Mouse (Mus musculus) forebrain, embryonic 16.5 days (tissue): ENCODE data around the gene Tha1. TPM values are rescaled to one million over a fixed set of nuclear protein-coding genes. Genes with fewer than 3 reads are reported as not detected.

ENCODE experiments used
- ATAC-seq: fragments of 200-750 bp; cut with Nextera tagmentation; 2 replicates; pipeline ENCODE4 v1.8.0; 2017; ENCODE audit warnings: mild to moderate bottlenecking, moderate library complexity
- H3K27ac ChIP-seq: fragments of 300-500 bp; sonication (generic); 2 replicates; pipeline ENCODE4 v1.5.1; 2014; ENCODE audit warnings: low read length, control low read depth
- H3K27me3 ChIP-seq: fragments of 300-500 bp; sonication (generic); replicated peaks from 2 replicates; pipeline ENCODE4 v1.6.1; 2014; ENCODE audit warnings: low read length; ENCODE audit not compliant: control insufficient read depth, insufficient read depth
- H3K36me3 ChIP-seq: fragments of 300-500 bp; sonication (generic); 2 replicates; pipeline ENCODE4 v1.6.1; 2014; ENCODE audit not compliant: control insufficient read depth, insufficient read depth
- H3K4me1 ChIP-seq: fragments of 300-500 bp; sonication (generic); replicated peaks from 2 replicates; pipeline ENCODE4 v1.6.1; 2014; ENCODE audit warnings: low read length; ENCODE audit not compliant: control insufficient read depth, insufficient read depth
- H3K4me2 ChIP-seq: fragments of 300-500 bp; sonication (generic); 2 replicates; pipeline ENCODE4 v1.6.1; 2014; ENCODE audit warnings: mild to moderate bottlenecking, low read length, control low read depth
- H3K4me3 ChIP-seq: fragments of 300-500 bp; sonication (generic); replicated peaks from 2 replicates; pipeline ENCODE4 v1.5.1; 2014; ENCODE audit warnings: mild to moderate bottlenecking, low read length, control low read depth
- H3K9ac ChIP-seq: fragments of 300-500 bp; sonication (generic); replicated peaks from 2 replicates; pipeline ENCODE4 v1.6.1; 2014; ENCODE audit warnings: low read depth, low read length, control low read depth
- H3K9me3 ChIP-seq: fragments of 300-500 bp; sonication (generic); 2 replicates; pipeline ENCODE4 v1.6.1; 2016; ENCODE audit warnings: low read length; ENCODE audit not compliant: control insufficient read depth
- WGBS: fragments of 180-500 bp; shearing (Covaris S2); extraction: QIAGEN DNeasy Blood & Tissue Kit; methylation state at CpG from one replicate; pipeline ENCODE4 v1.1.7; 2014; 5-methylcytosine and 5-hydroxymethylcytosine counted together
- polyA plus RNA-seq: library from polyadenylated mRNA; unstranded; fragments of >200 nt; fragmentation: Nextera tagmentation; extraction: Ambion mirVana; gene quantifications from 2 replicates; pipeline ENCODE4 v1.2.1, GENCODE M21; 2015

Tha1 gene
- polyA plus RNA-seq, 1 experiment from 2014 or later = 5.4 TPM

DNA sequence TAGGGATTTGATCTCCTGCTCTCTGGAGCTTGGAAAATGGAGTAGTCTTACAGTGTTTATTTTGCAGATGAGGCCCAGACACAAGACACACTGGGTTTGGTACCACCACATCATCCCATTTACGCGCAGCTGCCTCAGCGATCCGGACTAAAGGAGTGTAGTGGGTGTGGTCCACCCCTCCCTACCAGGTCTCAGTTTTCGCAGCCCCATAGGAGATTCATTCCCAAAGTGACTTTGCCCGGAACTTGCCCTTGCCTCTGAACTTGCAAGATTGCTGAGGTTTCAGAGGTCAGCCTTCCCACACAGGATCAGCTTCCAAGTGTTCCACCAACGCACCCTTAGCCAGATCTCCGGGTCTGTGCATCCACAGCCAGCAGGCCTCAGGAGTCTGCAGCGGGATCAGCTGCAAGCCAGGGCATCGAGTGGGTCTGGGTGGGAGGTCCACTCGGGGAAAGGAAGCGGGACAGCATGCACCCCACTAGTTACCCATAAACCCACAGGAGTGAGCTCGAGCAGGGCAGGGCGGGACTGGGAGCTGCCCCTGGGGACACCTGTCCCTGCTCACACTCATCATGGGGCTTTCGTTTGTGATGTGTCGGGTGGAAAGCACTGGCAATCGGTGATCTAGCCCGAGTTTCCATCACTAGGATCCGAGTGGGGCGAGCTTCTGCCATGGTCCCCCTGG is 15.0 kb upstream of the Tha1 start:
- Histone ChIP-seq H3K4me1 (peaks cover 22% of the 10 kb centered on the region), H3K4me3 (no peak overlapping the region; the same call in 1 of the 2 replicates), H3K9me3 (no peaks in the 10 kb centered on the region), H3K36me3 (no peaks in the 10 kb centered on the region), H3K27ac (no peak overlapping the region), H3K4me2 (peak overlapping the region; percentile 40; the same call in 1 of the 2 replicates), H3K9ac (0 out of 2 replicates have a peak overlapping the region, but pooled peaks have one; percentile 20), H3K27me3 (peaks cover 22% of the 10 kb centered on the region)
- WGBS = 16% methylated on average over 20 of the region's 20 CpGs
- no peak for ATAC-seq

DNA sequence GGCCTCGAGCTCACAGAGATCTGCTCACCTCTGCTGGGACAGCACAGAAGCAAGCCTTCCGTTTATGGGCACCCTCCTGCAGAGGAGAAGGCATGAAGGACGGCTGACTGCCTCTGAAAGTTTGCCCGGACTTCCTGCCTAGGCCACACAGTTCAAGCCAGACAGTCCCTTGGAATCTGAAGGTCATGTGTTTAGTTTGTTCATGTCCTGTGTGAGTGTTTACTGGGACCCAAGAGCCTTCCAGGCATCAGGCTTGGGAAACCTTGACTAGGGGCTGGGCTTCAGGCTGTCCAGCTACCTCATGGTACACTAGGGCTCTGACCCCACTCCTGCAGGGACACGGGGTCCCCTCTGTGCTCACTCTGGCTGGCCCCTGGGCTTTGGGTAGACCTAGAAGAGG is 12.7 kb upstream of the Tha1 start:
- Histone ChIP-seq H3K36me3 (no peaks in the 10 kb centered on the region), H3K27me3 (peaks cover 16% of the 10 kb centered on the region), H3K9me3 (no peaks in the 10 kb centered on the region), H3K4me1 (peaks cover 28% of the 10 kb centered on the region), H3K4me3 (no peak overlapping the region), H3K9ac (no peak overlapping the region), H3K4me2 (no peak overlapping the region), H3K27ac (no peak overlapping the region)
- 56% methylated on average over 5 of the region's 5 CpGs for WGBS
- ATAC-seq = no peak

DNA sequence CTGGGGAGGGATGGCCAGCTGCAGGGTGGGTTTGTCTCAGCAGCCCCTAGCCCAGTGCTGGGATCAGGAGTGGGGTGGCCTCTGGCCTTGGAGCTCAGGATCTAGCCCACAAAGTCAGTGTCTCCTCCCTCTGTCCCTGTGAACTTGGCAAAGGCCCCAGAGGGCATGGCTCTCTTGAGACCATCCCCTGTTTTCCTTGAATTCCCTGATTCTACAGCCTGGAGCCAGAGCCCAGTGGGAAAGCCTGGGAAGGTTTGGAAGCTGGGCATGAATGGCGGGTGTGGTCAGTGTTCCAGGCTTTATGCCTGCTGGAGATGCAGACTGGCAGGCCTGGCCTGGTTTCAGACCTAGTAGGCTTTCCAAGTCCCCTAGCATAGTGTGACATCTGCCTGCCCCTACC is 8.9 kb upstream of the Tha1 start:
- Histone ChIP-seq H3K4me1 (peaks cover 21% of the 10 kb centered on the region), H3K27me3 (0 out of 2 replicates have a peak, but pooled peaks cover 4% of the 10 kb centered on the region), H3K4me3 (no peak overlapping the region), H3K9me3 (no peaks in the 10 kb centered on the region), H3K4me2 (no peak overlapping the region), H3K36me3 (no peaks in the 10 kb centered on the region), H3K9ac (no peak overlapping the region), H3K27ac (no peak overlapping the region)
- no peak for ATAC-seq
- 73% methylated on average over 1 of the region's 1 CpGs for WGBS

DNA sequence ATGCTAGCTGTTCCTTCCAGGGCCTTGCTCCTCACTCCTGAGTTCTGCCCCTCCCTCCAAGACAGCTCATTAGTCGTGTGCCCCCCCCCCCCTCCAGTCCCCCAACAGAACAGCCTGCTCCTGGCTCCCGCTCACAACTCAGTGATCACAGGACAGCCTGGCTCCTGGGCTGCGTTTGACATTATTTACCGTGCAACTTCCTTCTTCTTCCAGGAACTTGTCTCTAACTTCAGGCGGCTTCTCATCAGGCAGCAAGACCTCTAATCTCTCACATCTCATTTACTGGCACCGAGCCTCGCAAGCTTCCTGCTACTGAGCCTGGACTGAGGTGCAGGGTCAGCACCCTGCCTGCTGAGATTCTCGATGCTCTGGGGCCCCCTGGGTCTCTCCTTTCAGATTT is 8.5 kb upstream of the Tha1 start:
- H3K9me3 ChIP-seq = no peaks in the 10 kb centered on the region
- no peak overlapping the region for H3K4me3 ChIP-seq
- no peak overlapping the region for H3K9ac ChIP-seq
- 18% methylated on average over 8 of the region's 8 CpGs for WGBS
- H3K27me3 ChIP-seq = 0 out of 2 replicates have a peak, but pooled peaks cover 4% of the 10 kb centered on the region
- no peaks in the 10 kb centered on the region for H3K36me3 ChIP-seq
- peaks cover 21% of the 10 kb centered on the region for H3K4me1 ChIP-seq
- no peak overlapping the region for H3K4me2 ChIP-seq
- H3K27ac ChIP-seq = no peak overlapping the region
- ATAC-seq = no peak

DNA sequence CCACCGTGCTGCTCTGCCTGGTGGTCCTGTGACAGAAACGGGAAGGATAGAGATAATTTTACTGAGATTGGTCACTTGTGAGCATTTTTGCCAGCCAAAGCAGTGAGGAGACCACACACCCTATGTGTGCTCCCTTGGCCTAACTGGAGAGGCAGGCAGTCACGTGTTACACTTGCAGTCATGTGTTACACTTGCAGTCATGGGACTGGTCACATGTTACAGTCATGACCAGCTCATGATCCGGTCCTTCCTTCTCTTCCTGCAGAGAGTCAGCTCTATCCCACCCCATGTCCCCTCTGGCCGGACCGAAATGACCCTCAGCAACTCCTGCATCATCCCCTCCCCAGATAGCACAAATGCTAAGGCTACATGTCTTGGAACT is 7.7 kb upstream of the Tha1 start:
- no peak for ATAC-seq
- Histone ChIP-seq H3K9ac (no peak overlapping the region), H3K4me1 (peaks cover 21% of the 10 kb centered on the region), H3K27ac (no peak overlapping the region), H3K27me3 (0 out of 2 replicates have a peak, but pooled peaks cover 2% of the 10 kb centered on the region), H3K36me3 (no peaks in the 10 kb centered on the region), H3K4me3 (no peak overlapping the region), H3K4me2 (no peak overlapping the region), H3K9me3 (no peaks in the 10 kb centered on the region)
- 83% methylated on average over 6 of the region's 6 CpGs for WGBS

DNA sequence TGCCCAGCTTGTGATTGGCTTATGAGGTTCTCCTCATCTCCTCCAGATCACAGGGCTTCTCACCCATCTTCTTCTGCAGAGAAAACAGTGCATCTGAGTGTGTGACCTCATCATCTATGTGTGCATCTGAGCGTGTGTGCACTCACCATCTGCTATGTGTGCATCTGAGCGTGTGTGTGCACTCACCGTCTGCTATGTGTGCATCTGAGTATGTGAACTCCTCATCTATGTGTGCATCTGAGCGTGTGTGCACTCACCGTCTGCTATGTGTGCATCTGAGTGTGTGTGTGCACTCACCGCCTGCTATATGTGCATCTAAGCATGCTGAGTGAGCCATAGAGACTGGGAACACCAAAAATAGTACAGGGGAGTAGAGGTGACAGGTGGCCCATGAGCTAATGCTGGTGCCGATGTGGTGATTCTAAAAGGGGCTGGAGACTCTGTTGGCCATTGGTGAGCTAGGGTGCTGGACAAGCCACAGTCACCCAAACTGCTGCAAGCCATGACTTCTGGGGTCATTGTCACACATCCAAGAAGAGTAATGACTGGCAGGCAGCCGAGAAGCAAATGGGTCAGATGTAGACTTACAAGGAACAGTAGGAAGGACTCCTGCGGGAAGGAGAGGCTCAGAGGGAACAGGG is 7.2 kb upstream of the Tha1 start:
- 89% methylated on average over 9 of the region's 9 CpGs for WGBS
- H3K27ac ChIP-seq = no peak overlapping the region
- no peak for ATAC-seq

DNA sequence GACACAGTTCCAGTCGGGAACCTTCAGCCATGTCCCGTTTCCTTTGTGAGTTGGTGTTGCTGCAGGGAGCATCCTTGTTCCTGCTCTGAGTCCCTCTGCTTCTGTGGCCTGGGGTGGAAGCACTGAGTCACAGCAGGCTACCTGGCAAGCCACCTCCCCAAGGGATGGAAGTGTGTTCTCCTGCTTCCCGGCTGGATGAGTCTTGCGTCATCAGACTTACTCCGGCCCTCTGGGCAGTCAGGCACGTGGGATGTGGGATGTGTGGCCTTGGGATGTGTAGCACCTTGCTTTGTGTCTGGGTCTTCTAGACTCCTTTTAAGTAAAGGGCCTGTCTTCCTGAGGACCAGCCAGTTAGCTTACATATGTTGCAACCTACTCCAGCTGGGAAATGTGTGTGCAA is 6.4 kb upstream of the Tha1 start:
- H3K4me2 ChIP-seq = no peak overlapping the region
- H3K36me3 ChIP-seq = no peaks in the 10 kb centered on the region
- no peak overlapping the region for H3K27ac ChIP-seq
- H3K9ac ChIP-seq = no peak overlapping the region
- 81% methylated on average over 6 of the region's 6 CpGs for WGBS
- ATAC-seq = no peak
- H3K27me3 ChIP-seq = no peaks in the 10 kb centered on the region
- no peak overlapping the region for H3K4me3 ChIP-seq
- no peaks in the 10 kb centered on the region for H3K9me3 ChIP-seq
- H3K4me1 ChIP-seq = peaks cover 21% of the 10 kb centered on the region

More for the DNA sequence above, 7.2 kb upstream of the Tha1 start:
- Histone ChIP-seq H3K36me3 (no peaks in the 10 kb centered on the region), H3K27me3 (0 out of 2 replicates have a peak, but pooled peaks cover 2% of the 10 kb centered on the region), H3K4me1 (peaks cover 21% of the 10 kb centered on the region), H3K9me3 (no peaks in the 10 kb centered on the region), H3K4me2 (no peak overlapping the region), H3K9ac (no peak overlapping the region), H3K4me3 (no peak overlapping the region)

DNA sequence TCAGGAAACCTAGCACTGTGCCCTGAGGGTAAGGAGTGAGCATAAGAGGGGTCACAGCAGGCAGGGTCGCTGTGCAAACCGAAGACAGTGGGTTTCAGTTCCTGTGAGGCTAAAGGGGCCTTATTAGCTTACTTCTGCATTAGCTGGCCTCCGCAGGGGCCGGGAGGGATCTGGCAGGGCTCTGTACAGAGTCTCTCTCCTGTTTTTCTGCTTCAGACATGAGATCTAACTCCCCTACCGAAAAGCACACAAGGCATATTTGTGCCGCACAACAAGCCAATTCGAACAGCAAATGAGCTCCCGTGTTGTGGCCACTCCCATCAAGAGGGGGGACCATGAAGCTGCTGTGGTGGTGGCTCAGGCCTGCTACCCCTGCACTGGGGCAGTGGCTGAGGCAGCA is 5.6 kb upstream of the Tha1 start:
- Histone ChIP-seq H3K9me3 (no peaks in the 10 kb centered on the region), H3K4me1 (peaks cover 21% of the 10 kb centered on the region), H3K27ac (peak overlapping the region; percentile 52; the same call in 1 of the 2 replicates), H3K27me3 (no peaks in the 10 kb centered on the region), H3K4me2 (peak overlapping the region; percentile 41), H3K4me3 (no peak overlapping the region), H3K36me3 (no peaks in the 10 kb centered on the region), H3K9ac (peak overlapping the region; percentile 43; the same call in 1 of the 2 replicates)
- peak; percentile 24; the same call in 1 of the 2 replicates for ATAC-seq
- 11% methylated on average over 8 of the region's 8 CpGs for WGBS

DNA sequence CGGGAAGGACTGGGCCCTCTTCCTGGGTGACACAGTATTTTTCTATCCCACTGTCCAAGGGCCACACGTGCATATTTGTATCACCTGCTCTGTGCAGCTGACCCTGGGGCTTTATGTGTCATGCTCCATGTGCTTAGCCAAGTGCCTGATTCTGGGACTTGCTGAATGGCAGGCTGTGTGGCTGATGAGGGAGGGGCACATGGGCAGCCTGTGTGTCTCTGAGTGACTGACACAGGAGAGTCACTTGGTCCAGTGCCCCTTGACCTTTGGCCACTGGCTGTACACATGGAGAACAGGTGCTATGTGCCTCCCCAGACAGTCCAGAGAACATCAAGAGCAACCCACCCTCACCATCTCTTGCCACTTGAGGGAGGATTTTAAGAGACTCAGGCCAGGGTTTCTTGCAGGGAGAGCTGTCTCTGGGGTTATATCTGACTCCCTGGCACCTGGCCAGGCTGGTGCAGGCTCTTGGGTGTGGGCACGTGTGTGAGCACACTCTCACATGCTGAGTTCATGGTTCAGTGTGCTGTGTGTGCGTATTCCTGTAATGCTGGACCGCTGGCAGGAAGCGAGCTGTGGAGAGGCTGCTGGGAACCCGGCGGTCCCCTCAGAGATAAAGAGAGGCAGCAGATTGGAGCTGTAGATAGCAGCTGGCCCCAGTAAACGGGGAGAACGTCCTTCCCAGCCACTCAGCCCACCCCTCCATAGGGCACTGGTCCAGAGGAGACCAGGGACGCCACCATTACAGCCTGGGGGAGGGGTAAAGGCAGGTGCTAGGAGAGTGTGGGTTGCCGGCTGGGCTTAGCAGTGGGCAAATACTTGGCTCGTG is 4.8 kb upstream of the Tha1 start:
- no peaks in the 10 kb centered on the region for H3K27me3 ChIP-seq
- no peaks in the 10 kb centered on the region for H3K36me3 ChIP-seq
- peak overlapping the region; percentile 41 for H3K4me2 ChIP-seq
- peak overlapping the region; percentile 52 for H3K27ac ChIP-seq
- peak overlapping the region; percentile 43 for H3K9ac ChIP-seq
- H3K4me1 ChIP-seq = peaks cover 25% of the 10 kb centered on the region
- peak; percentile 73 for ATAC-seq
- WGBS = 25% methylated on average over 13 of the region's 13 CpGs
- H3K9me3 ChIP-seq = no peaks in the 10 kb centered on the region
- H3K4me3 ChIP-seq = no peak overlapping the region
